Mouse (Mus musculus): Measurements from ENCODE around the gene Tmod1. TPM values are rescaled to one million over a fixed set of nuclear protein-coding genes. Genes with fewer than 3 reads are reported as not detected.

Gene Tmod1
- polyA plus RNA-seq, 1 experiment = 0.34 TPM

- Histone ChIP-seq H3K79me2 (ENCODE audit: control insufficient read depth, insufficient read depth) (no peaks in the 10 kb centered on the region), H3K27me3 (ENCODE audit: control insufficient read depth, insufficient read depth, insufficient read length) (no peaks in the 10 kb centered on the region), H3K79me3 (ENCODE audit: low read depth) (no peaks in the 10 kb centered on the region), H3K36me3 (ENCODE audit: control insufficient read depth, insufficient read depth) (no peaks in the 10 kb centered on the region), H3ac (ENCODE audit: control insufficient read depth, insufficient read length, low read depth) (no peak overlapping the region), H3K4me3 (ENCODE audit: insufficient read depth, poor library complexity, severe bottlenecking) (no peak overlapping the region)
- TF ChIP-seq CEBPB (IDR thresholded peaks at IDR 0.05; ENCODE audit: low read depth) (no peak), FOSL1 (IDR thresholded peaks at IDR 0.05; ENCODE audit: insufficient read depth, low read length, poor library complexity, severe bottlenecking) (no peak), USF1 (IDR thresholded peaks at IDR 0.05; ENCODE audit: low read depth) (no peak), MYOG (IDR thresholded peaks at IDR 0.05; ENCODE audit: control insufficient read depth, extremely low read depth, insufficient read length) (no peak), CTCF (IDR thresholded peaks at IDR 0.05; ENCODE audit: control insufficient read depth, insufficient read depth, insufficient read length) (no peak), MAX (IDR thresholded peaks at IDR 0.05) (no peak), MYOD1 (IDR thresholded peaks at IDR 0.05; ENCODE audit: control insufficient read depth, insufficient read length, low read depth) (no peak)
Measured at GRCm38 (mm10) chr4:46073736-46074135, 35.0 kb downstream of the Tmod1 start.

- no peaks in the 10 kb centered on the region for H3K27me3 ChIP-seq (ENCODE audit: control insufficient read depth, insufficient read depth, insufficient read length)
- no peaks in the 10 kb centered on the region for H3K79me2 ChIP-seq (ENCODE audit: control insufficient read depth, insufficient read depth)
- no peaks in the 10 kb centered on the region for H3K36me3 ChIP-seq (ENCODE audit: control insufficient read depth, insufficient read depth)
- H3K79me3 ChIP-seq (ENCODE audit: low read depth) = no peaks in the 10 kb centered on the region
- no peak overlapping the region for H3K4me3 ChIP-seq (ENCODE audit: insufficient read depth, poor library complexity, severe bottlenecking)
- no peak overlapping the region for H3ac ChIP-seq (ENCODE audit: control insufficient read depth, insufficient read length, low read depth)
- no peak for TF ChIP-seq CTCF (IDR thresholded peaks at IDR 0.05; ENCODE audit: control insufficient read depth, insufficient read depth, insufficient read length)
- no peak for TF ChIP-seq MYOD1 (IDR thresholded peaks at IDR 0.05; ENCODE audit: control insufficient read depth, insufficient read length, low read depth)
- no peak for TF ChIP-seq USF1 (IDR thresholded peaks at IDR 0.05; ENCODE audit: low read depth)
- TF ChIP-seq MYOG (IDR thresholded peaks at IDR 0.05; ENCODE audit: control insufficient read depth, extremely low read depth, insufficient read length) = no peak
- TF ChIP-seq MAX (IDR thresholded peaks at IDR 0.05) = no peak
- TF ChIP-seq CEBPB (IDR thresholded peaks at IDR 0.05; ENCODE audit: low read depth) = no peak
- no peak for TF ChIP-seq FOSL1 (IDR thresholded peaks at IDR 0.05; ENCODE audit: insufficient read depth, low read length, poor library complexity, severe bottlenecking)
Measured at GRCm38 (mm10) chr4:46075664-46076063, 36.9 kb downstream of the Tmod1 start.

DNA sequence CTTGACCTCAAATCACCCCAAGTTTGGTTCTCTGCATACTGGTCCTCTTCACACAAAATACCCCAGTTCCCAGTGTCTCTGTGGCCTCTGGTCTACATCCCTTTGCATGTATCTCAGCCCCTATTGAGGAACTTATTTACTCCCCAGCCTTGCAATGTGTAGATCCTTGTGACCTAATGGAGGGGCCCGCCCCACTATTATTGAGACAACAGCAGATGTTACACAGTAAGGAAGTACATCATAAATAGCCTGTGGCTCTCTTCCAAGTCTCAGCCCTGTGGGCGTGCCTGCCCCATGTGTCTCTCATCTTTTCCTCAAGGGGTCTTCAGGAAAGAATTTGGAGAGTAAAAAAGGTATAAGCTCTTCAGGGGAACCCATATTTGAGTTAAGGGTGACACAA is 38.2 kb downstream of the Tmod1 start:
- Histone ChIP-seq H3K36me3 (ENCODE audit: control insufficient read depth, insufficient read depth) (no peaks in the 10 kb centered on the region), H3ac (ENCODE audit: control insufficient read depth, insufficient read length, low read depth) (no peak overlapping the region), H3K79me2 (ENCODE audit: control insufficient read depth, insufficient read depth) (no peaks in the 10 kb centered on the region), H3K4me3 (ENCODE audit: insufficient read depth, poor library complexity, severe bottlenecking) (no peak overlapping the region), H3K79me3 (ENCODE audit: low read depth) (no peaks in the 10 kb centered on the region), H3K27me3 (ENCODE audit: control insufficient read depth, insufficient read depth, insufficient read length) (no peaks in the 10 kb centered on the region)
- TF ChIP-seq MYOD1 (IDR thresholded peaks at IDR 0.05; ENCODE audit: control insufficient read depth, insufficient read length, low read depth) = no peak
- no peak for TF ChIP-seq MAX (IDR thresholded peaks at IDR 0.05)
- no peak for TF ChIP-seq CTCF (IDR thresholded peaks at IDR 0.05; ENCODE audit: control insufficient read depth, insufficient read depth, insufficient read length)
- TF ChIP-seq MYOG (IDR thresholded peaks at IDR 0.05; ENCODE audit: control insufficient read depth, extremely low read depth, insufficient read length) = no peak
- no peak for TF ChIP-seq CEBPB (IDR thresholded peaks at IDR 0.05; ENCODE audit: low read depth)
- TF ChIP-seq FOSL1 (IDR thresholded peaks at IDR 0.05; ENCODE audit: insufficient read depth, low read length, poor library complexity, severe bottlenecking) = no peak
- TF ChIP-seq USF1 (IDR thresholded peaks at IDR 0.05; ENCODE audit: low read depth) = no peak

- H3K27me3 ChIP-seq (ENCODE audit: control insufficient read depth, insufficient read depth, insufficient read length) = no peaks in the 10 kb centered on the region
- H3K79me2 ChIP-seq (ENCODE audit: control insufficient read depth, insufficient read depth) = no peaks in the 10 kb centered on the region
- no peak overlapping the region for H3K4me3 ChIP-seq (ENCODE audit: insufficient read depth, poor library complexity, severe bottlenecking)
- no peak overlapping the region for H3ac ChIP-seq (ENCODE audit: control insufficient read depth, insufficient read length, low read depth)
- H3K79me3 ChIP-seq (ENCODE audit: low read depth) = no peaks in the 10 kb centered on the region
- H3K36me3 ChIP-seq (ENCODE audit: control insufficient read depth, insufficient read depth) = no peaks in the 10 kb centered on the region
- TF ChIP-seq MAX (IDR thresholded peaks at IDR 0.05) = no peak
- TF ChIP-seq CEBPB (IDR thresholded peaks at IDR 0.05; ENCODE audit: low read depth) = no peak
- no peak for TF ChIP-seq MYOG (IDR thresholded peaks at IDR 0.05; ENCODE audit: control insufficient read depth, extremely low read depth, insufficient read length)
- TF ChIP-seq USF1 (IDR thresholded peaks at IDR 0.05; ENCODE audit: low read depth) = no peak
- no peak for TF ChIP-seq MYOD1 (IDR thresholded peaks at IDR 0.05; ENCODE audit: control insufficient read depth, insufficient read length, low read depth)
- no peak for TF ChIP-seq CTCF (IDR thresholded peaks at IDR 0.05; ENCODE audit: control insufficient read depth, insufficient read depth, insufficient read length)
- TF ChIP-seq FOSL1 (IDR thresholded peaks at IDR 0.05; ENCODE audit: insufficient read depth, low read length, poor library complexity, severe bottlenecking) = no peak
Measured at GRCm38 (mm10) chr4:46080261-46080660, 41.5 kb downstream of the Tmod1 start.

GRCm38 (mm10) chr4:46082555-46082954 is 43.8 kb downstream of the Tmod1 start:
- Histone ChIP-seq H3K79me3 (ENCODE audit: low read depth) (no peaks in the 10 kb centered on the region), H3K36me3 (ENCODE audit: control insufficient read depth, insufficient read depth) (no peaks in the 10 kb centered on the region), H3K27me3 (ENCODE audit: control insufficient read depth, insufficient read depth, insufficient read length) (no peaks in the 10 kb centered on the region), H3K4me3 (ENCODE audit: insufficient read depth, poor library complexity, severe bottlenecking) (no peak overlapping the region), H3K79me2 (ENCODE audit: control insufficient read depth, insufficient read depth) (no peaks in the 10 kb centered on the region), H3ac (ENCODE audit: control insufficient read depth, insufficient read length, low read depth) (no peak overlapping the region)
- no peak for TF ChIP-seq FOSL1 (IDR thresholded peaks at IDR 0.05; ENCODE audit: insufficient read depth, low read length, poor library complexity, severe bottlenecking)
- no peak for TF ChIP-seq MYOG (IDR thresholded peaks at IDR 0.05; ENCODE audit: control insufficient read depth, extremely low read depth, insufficient read length)
- TF ChIP-seq MYOD1 (IDR thresholded peaks at IDR 0.05; ENCODE audit: control insufficient read depth, insufficient read length, low read depth) = no peak
- no peak for TF ChIP-seq CTCF (IDR thresholded peaks at IDR 0.05; ENCODE audit: control insufficient read depth, insufficient read depth, insufficient read length)
- TF ChIP-seq USF1 (IDR thresholded peaks at IDR 0.05; ENCODE audit: low read depth) = no peak
- no peak for TF ChIP-seq MAX (IDR thresholded peaks at IDR 0.05)
- no peak for TF ChIP-seq CEBPB (IDR thresholded peaks at IDR 0.05; ENCODE audit: low read depth)

Measured in C2C12 (cell line).